Mouse (Mus musculus): Measurements from ENCODE around the gene Gm11564.
"Not testable (repeated sequence)": the region's sequence is repeated elsewhere in the genome, so short reads cannot be mapped to it uniquely, and the experiment has no call there.

DNA sequence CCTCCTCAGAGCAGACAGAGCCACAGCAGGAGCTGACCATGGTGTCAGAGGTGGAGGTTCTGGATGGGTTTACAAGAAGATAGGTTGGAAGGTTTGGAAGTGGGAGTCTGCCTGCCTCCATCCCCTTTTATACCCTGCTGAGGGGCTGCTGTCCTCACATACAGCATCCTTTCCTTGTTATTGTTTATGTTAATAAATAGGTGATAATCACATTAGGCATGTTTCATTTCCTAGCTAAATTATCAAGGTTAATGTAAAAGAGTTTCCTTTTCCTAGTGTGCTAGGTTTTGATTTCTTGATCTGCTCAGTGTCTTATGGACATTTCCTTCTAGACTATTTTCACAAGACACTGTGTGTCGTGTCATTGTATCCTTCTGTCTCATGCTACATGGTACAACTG lies 16.6 kb downstream of the Gm11564 start, which contains the start of gene Gm11569:
- TF ChIP-seq POLR2A, EP300 (IDR thresholded peaks at IDR 0.05; ENCODE audit: insufficient read depth, low read depth, low read length): not testable (repeated sequence)

All from heart, adult 2 months (tissue).